Mouse (Mus musculus) cortical plate, adult 2 months (tissue): ENCODE measurements around the gene Exoc3l4.

ENCODE experiments used
- CTCF ChIP-seq: fragments of 200-500 bp; IDR thresholded peaks from 2 replicates; pipeline ENCODE4 v1.5.1; 2011; ENCODE audit warnings: mild to moderate bottlenecking, control low read depth, low read length; ENCODE audit not compliant: insufficient read depth; ENCODE audit errors: extremely low read depth
- POLR2A ChIP-seq: fragments of 200-500 bp; IDR thresholded peaks from 2 replicates; pipeline ENCODE4 v1.6.1; 2011; ENCODE audit warnings: mild to moderate bottlenecking, low read length, control low read depth; ENCODE audit not compliant: insufficient read depth; ENCODE audit errors: extremely low read depth

DNA sequence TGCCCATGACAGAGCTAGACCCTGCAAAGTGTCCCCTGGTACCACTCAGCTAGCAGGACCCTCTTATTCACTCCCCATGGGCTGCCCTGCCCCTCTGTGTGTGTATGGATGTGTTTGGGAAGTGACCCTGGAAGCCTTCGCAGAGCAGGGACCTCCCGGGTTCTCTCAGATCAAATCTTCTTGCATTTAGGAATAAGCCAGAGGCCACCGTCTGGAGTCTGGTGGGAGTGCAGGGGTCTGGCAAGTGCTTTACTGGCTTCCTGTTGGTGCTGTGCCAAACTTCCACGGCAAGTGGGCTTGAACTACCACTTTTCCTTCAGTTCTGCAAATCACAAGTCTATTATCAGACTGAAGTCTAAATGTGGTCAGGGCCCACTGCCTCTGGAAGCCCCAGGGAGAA is 37.2 kb downstream of the Exoc3l4 start:
- TF ChIP-seq POLR2A (no peak), CTCF (no peak)
